Mouse (Mus musculus) hindbrain, embryonic 13.5 days (tissue): ENCODE measurements around the gene Sdc1. TPM values are rescaled to one million over a fixed set of nuclear protein-coding genes. Genes with fewer than 3 reads are reported as not detected.

Experiments used
- ATAC-seq: fragments of 200-750 bp; cut with Nextera tagmentation; 2 replicates; pipeline ENCODE4 v1.8.0; 2017; ENCODE audit warnings: moderate TSS enrichment; ENCODE audit not compliant: low FRiP score
- H3K27ac ChIP-seq: fragments of 300-500 bp; sonication (generic); 2 replicates; pipeline ENCODE4 v1.5.1; 2015; ENCODE audit warnings: inconsistent platforms, mild to moderate bottlenecking, moderate library complexity
- H3K27me3 ChIP-seq: fragments of 300-500 bp; sonication (generic); 2 replicates; pipeline ENCODE4 v1.6.1; 2015; ENCODE audit warnings: mild to moderate bottlenecking, inconsistent platforms
- H3K36me3 ChIP-seq: fragments of 300-500 bp; sonication (generic); 2 replicates; pipeline ENCODE4 v1.6.1; 2015; ENCODE audit warnings: mild to moderate bottlenecking, inconsistent platforms
- H3K4me1 ChIP-seq: fragments of 300-500 bp; sonication (generic); replicated peaks from 2 replicates; pipeline ENCODE4 v1.6.1; 2015; ENCODE audit warnings: inconsistent platforms
- H3K4me2 ChIP-seq: fragments of 300-500 bp; sonication (generic); 2 replicates; pipeline ENCODE4 v1.6.1; 2015; ENCODE audit warnings: inconsistent platforms, mild to moderate bottlenecking, moderate library complexity
- H3K4me3 ChIP-seq: fragments of 300-500 bp; sonication (generic); 2 replicates; pipeline ENCODE4 v1.5.1; 2015; ENCODE audit warnings: mild to moderate bottlenecking, inconsistent platforms
- H3K9ac ChIP-seq: fragments of 300-500 bp; sonication (generic); 2 replicates; pipeline ENCODE4 v1.6.1; 2015; ENCODE audit warnings: mild to moderate bottlenecking, inconsistent platforms
- H3K9me3 ChIP-seq: fragments of 300-500 bp; sonication (generic); 2 replicates; pipeline ENCODE4 v1.6.1; 2016; ENCODE audit warnings: inconsistent platforms
- whole genome bisulfite sequencing: fragments of 180-500 bp; shearing (Covaris S2); methylation state at CpG from one replicate; pipeline ENCODE4 v1.1.7; 2015; 5-methylcytosine and 5-hydroxymethylcytosine counted together
- polyA plus RNA-seq: library from polyadenylated mRNA; unstranded; fragments of >200 nt; fragmentation: Nextera tagmentation; extraction: Ambion mirVana; gene quantifications from 2 replicates; pipeline ENCODE4 v1.2.1, GENCODE M21; 2015

Sdc1 gene
- polyA plus RNA-seq, 1 experiment from 2014 or later: 23.7 TPM

GRCm38 (mm10) chr12:8786984-8787730 is 16.0 kb downstream of the Sdc1 start:
- H3K9me3 ChIP-seq: no peaks in the 10 kb centered on the region
- no peak overlapping the region for H3K4me2 ChIP-seq
- 91% methylated on average over 12 of the region's 12 CpGs for WGBS
- H3K27me3 ChIP-seq: no peaks in the 10 kb centered on the region
- ATAC-seq: no peak
- no peak overlapping the region for H3K27ac ChIP-seq
- 0 out of 2 replicates have a peak, but pooled peaks cover 9% of the 10 kb centered on the region for H3K4me1 ChIP-seq
- no peak overlapping the region for H3K4me3 ChIP-seq
- peaks cover 25% of the 10 kb centered on the region for H3K36me3 ChIP-seq
- H3K9ac ChIP-seq: no peak overlapping the region

- WGBS: 38% methylated on average over 3 of the region's 3 CpGs
- no peak overlapping the region for H3K4me2 ChIP-seq
- no peaks in the 10 kb centered on the region for H3K27me3 ChIP-seq
- no peak overlapping the region; the same call in 1 of the 2 replicates for H3K9ac ChIP-seq
- no peaks in the 10 kb centered on the region for H3K9me3 ChIP-seq
- no peak overlapping the region for H3K4me3 ChIP-seq
- H3K27ac ChIP-seq: no peak overlapping the region
- ATAC-seq: no peak
- peaks cover 36% of the 10 kb centered on the region for H3K36me3 ChIP-seq
- 0 out of 2 replicates have a peak, but pooled peaks cover 9% of the 10 kb centered on the region for H3K4me1 ChIP-seq
Measured at GRCm38 (mm10) chr12:8788469-8788868, 17.3 kb downstream of the Sdc1 start.

- no peak for ATAC-seq
- Histone ChIP-seq H3K9me3 (0 out of 2 replicates have a peak, but pooled peaks cover 6% of the 10 kb centered on the region), H3K27me3 (no peaks in the 10 kb centered on the region), H3K4me1 (0 out of 2 replicates have a peak, but pooled peaks cover 9% of the 10 kb centered on the region), H3K9ac (no peak overlapping the region), H3K36me3 (peaks cover 55% of the 10 kb centered on the region), H3K4me2 (no peak overlapping the region), H3K4me3 (no peak overlapping the region), H3K27ac (no peak overlapping the region)
- 91% methylated on average over 12 of the region's 12 CpGs for WGBS
Measured at GRCm38 (mm10) chr12:8790615-8791014, 19.5 kb downstream of the Sdc1 start.

- 88% methylated on average over 2 of the region's 2 CpGs for WGBS
- ATAC-seq: no peak
- Histone ChIP-seq H3K27me3 (no peaks in the 10 kb centered on the region), H3K4me1 (0 out of 2 replicates have a peak, but pooled peaks cover 2% of the 10 kb centered on the region), H3K4me2 (no peak overlapping the region), H3K4me3 (no peak overlapping the region), H3K9ac (no peak overlapping the region), H3K27ac (no peak overlapping the region), H3K36me3 (peaks cover 55% of the 10 kb centered on the region), H3K9me3 (0 out of 2 replicates have a peak, but pooled peaks cover 6% of the 10 kb centered on the region)
Measured at GRCm38 (mm10) chr12:8793410-8794051, 22.4 kb downstream of the Sdc1 start.

GRCm38 (mm10) chr12:8797936-8798335 is 26.8 kb downstream of the Sdc1 start:
- Histone ChIP-seq H3K36me3 (peaks cover 24% of the 10 kb centered on the region), H3K9ac (no peak overlapping the region), H3K27me3 (no peaks in the 10 kb centered on the region), H3K9me3 (0 out of 2 replicates have a peak, but pooled peaks cover 6% of the 10 kb centered on the region), H3K27ac (no peak overlapping the region), H3K4me1 (no peaks in the 10 kb centered on the region), H3K4me3 (no peak overlapping the region), H3K4me2 (no peak overlapping the region)
- no peak for ATAC-seq
- whole genome bisulfite sequencing: 91% methylated on average over 7 of the region's 7 CpGs

- Histone ChIP-seq H3K27me3 (no peaks in the 10 kb centered on the region), H3K4me2 (no peak overlapping the region), H3K9ac (no peak overlapping the region), H3K9me3 (0 out of 2 replicates have a peak, but pooled peaks cover 6% of the 10 kb centered on the region), H3K4me1 (no peaks in the 10 kb centered on the region), H3K27ac (no peak overlapping the region), H3K4me3 (no peak overlapping the region), H3K36me3 (peaks cover 18% of the 10 kb centered on the region)
- ATAC-seq: no peak
- WGBS: 65% methylated on average over 9 of the region's 9 CpGs
Measured at GRCm38 (mm10) chr12:8798486-8799020, 27.4 kb downstream of the Sdc1 start.

GRCm38 (mm10) chr12:8803421-8804076 is 32.4 kb downstream of the Sdc1 start:
- no peak for ATAC-seq
- no peaks in the 10 kb centered on the region for H3K9me3 ChIP-seq
- H3K27ac ChIP-seq: no peak overlapping the region
- WGBS: 62% methylated on average over 10 of the region's 10 CpGs
- H3K4me2 ChIP-seq: no peak overlapping the region
- H3K4me3 ChIP-seq: no peak overlapping the region
- H3K9ac ChIP-seq: no peak overlapping the region
- no peaks in the 10 kb centered on the region for H3K36me3 ChIP-seq
- H3K27me3 ChIP-seq: no peaks in the 10 kb centered on the region
- no peaks in the 10 kb centered on the region for H3K4me1 ChIP-seq

- Histone ChIP-seq H3K4me2 (no peak overlapping the region), H3K9ac (no peak overlapping the region), H3K4me3 (no peak overlapping the region), H3K27me3 (no peaks in the 10 kb centered on the region), H3K4me1 (no peaks in the 10 kb centered on the region), H3K36me3 (no peaks in the 10 kb centered on the region), H3K27ac (no peak overlapping the region), H3K9me3 (no peaks in the 10 kb centered on the region)
- no peak for ATAC-seq
- WGBS: 97% methylated on average over 3 of the region's 3 CpGs
Measured at GRCm38 (mm10) chr12:8804077-8804456, 32.9 kb downstream of the Sdc1 start.

GRCm38 (mm10) chr12:8804934-8805722 is 34.0 kb downstream of the Sdc1 start:
- 75% methylated on average over 7 of the region's 7 CpGs for WGBS
- no peak overlapping the region for H3K27ac ChIP-seq
- H3K9me3 ChIP-seq: no peaks in the 10 kb centered on the region
- no peak overlapping the region for H3K4me3 ChIP-seq
- ATAC-seq: no peak
- H3K4me1 ChIP-seq: no peaks in the 10 kb centered on the region
- H3K36me3 ChIP-seq: no peaks in the 10 kb centered on the region
- no peak overlapping the region for H3K9ac ChIP-seq
- H3K4me2 ChIP-seq: no peak overlapping the region
- no peaks in the 10 kb centered on the region for H3K27me3 ChIP-seq

- H3K36me3 ChIP-seq: no peaks in the 10 kb centered on the region
- no peak overlapping the region for H3K4me3 ChIP-seq
- no peak overlapping the region for H3K27ac ChIP-seq
- no peak for ATAC-seq
- 81% methylated on average over 2 of the region's 2 CpGs for WGBS
- H3K9ac ChIP-seq: no peak overlapping the region
- no peaks in the 10 kb centered on the region for H3K4me1 ChIP-seq
- no peaks in the 10 kb centered on the region for H3K27me3 ChIP-seq
- H3K4me2 ChIP-seq: no peak overlapping the region
- H3K9me3 ChIP-seq: no peaks in the 10 kb centered on the region
Measured at GRCm38 (mm10) chr12:8809086-8809485, 38.0 kb downstream of the Sdc1 start.

GRCm38 (mm10) chr12:8809626-8810025 is 38.5 kb downstream of the Sdc1 start:
- Histone ChIP-seq H3K4me3 (no peak overlapping the region), H3K4me2 (no peak overlapping the region), H3K36me3 (no peaks in the 10 kb centered on the region), H3K9me3 (no peaks in the 10 kb centered on the region), H3K4me1 (no peaks in the 10 kb centered on the region), H3K27me3 (no peaks in the 10 kb centered on the region), H3K27ac (no peak overlapping the region), H3K9ac (no peak overlapping the region)
- WGBS: 94% methylated on average over 6 of the region's 6 CpGs
- no peak for ATAC-seq
